Mouse (Mus musculus) stomach, postnatal 0 days (tissue): ENCODE data around the gene Cep89.

Source experiments
- CTCF ChIP-seq: IDR thresholded peaks from 2 replicates; pipeline ENCODE4 v1.5.1; 2016; ENCODE audit warnings: antibody characterized with exemption, low read depth, mild to moderate bottlenecking, moderate library complexity
- EP300 ChIP-seq: optimal IDR thresholded peaks from 2 replicates; pipeline ENCODE3; 2016; ENCODE audit warnings: antibody characterized with exemption

DNA sequence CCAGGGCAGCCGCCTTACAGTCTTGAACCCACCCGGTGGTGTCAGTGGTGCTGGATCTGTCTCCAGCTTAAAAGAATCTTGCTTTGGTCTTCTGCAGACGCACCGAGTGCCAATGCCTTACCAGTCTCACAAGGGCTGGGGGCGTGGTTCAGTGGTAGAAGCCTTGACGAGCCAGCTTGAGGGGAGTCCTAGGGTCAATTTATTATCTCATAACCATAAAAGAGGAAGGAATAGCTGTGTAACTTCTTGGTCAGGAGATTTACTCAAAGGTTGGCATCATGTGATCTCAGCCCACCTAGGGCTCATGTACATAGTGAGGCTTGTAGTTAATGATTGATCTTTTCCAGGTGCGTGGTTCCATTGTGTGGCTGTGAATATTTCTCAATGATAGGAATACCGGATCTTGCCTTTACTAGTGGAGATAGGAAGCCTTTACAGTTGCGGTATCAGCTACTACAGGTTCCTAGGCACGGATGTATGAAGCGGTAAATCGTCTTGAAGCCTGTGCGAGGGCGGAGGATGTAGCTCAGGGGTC lies 24.3 kb upstream of the Cep89 start:
- TF ChIP-seq EP300, result no peak
- TF ChIP-seq CTCF, result no peak
